Mouse (Mus musculus): Measurements from ENCODE around the gene Golph3l.
"Not testable (repeated sequence)": the region's sequence is repeated elsewhere in the genome, so short reads cannot be mapped to it uniquely, and the experiment has no call there.

Gene Golph3l

GRCm38 (mm10) chr3:95588604-95589086 lies at the start of gene Golph3l:
Gene Golph3l (plus strand): TSS chr3:95588934.
- peak; percentile 86 for DNase-seq

- DNase-seq, result no peak
These were observed 49.8 kb upstream of the Golph3l start for GRCm38 (mm10) chr3:95538936-95539335.

GRCm38 (mm10) chr3:95539837-95540236 lies 48.9 kb upstream of the Golph3l start:
- DNase-seq, result no peak

- DNase-seq, result not testable (repeated sequence)
These were observed 47.5 kb upstream of the Golph3l start for GRCm38 (mm10) chr3:95541186-95541585.

GRCm38 (mm10) chr3:95542171-95542570 lies 46.6 kb upstream of the Golph3l start:
- no peak for DNase-seq

GRCm38 (mm10) chr3:95542981-95543380 lies 45.8 kb upstream of the Golph3l start:
- DNase-seq, result no peak

GRCm38 (mm10) chr3:95550176-95550575 lies 38.6 kb upstream of the Golph3l start:
- DNase-seq, result no peak

- no peak for DNase-seq
These were observed 34.7 kb upstream of the Golph3l start for GRCm38 (mm10) chr3:95553986-95554385.

- no peak for DNase-seq
These were observed 29.3 kb upstream of the Golph3l start, which contains the start of gene Hormad1 for GRCm38 (mm10) chr3:95559437-95559836. Gene Hormad1 (plus strand): TSS chr3:95559677.

GRCm38 (mm10) chr3:95560738-95561137 lies 28.0 kb upstream of the Golph3l start:
- no peak for DNase-seq

GRCm38 (mm10) chr3:95561826-95562225 lies 26.9 kb upstream of the Golph3l start:
- no peak for DNase-seq

GRCm38 (mm10) chr3:95569585-95569984 lies 19.1 kb upstream of the Golph3l start:
- DNase-seq, result no peak

GRCm38 (mm10) chr3:95587754-95588603 lies 755 bp upstream of the Golph3l start:
- no peak for DNase-seq

GRCm38 (mm10) chr3:95598734-95599133 lies 10.0 kb downstream of the Golph3l start:
- DNase-seq, result no peak

GRCm38 (mm10) chr3:95601287-95601686 lies 12.6 kb downstream of the Golph3l start:
- no peak for DNase-seq

- no peak for DNase-seq
These were observed 17.4 kb downstream of the Golph3l start for GRCm38 (mm10) chr3:95606096-95606495.

- DNase-seq, result no peak
These were observed 20.5 kb downstream of the Golph3l start for GRCm38 (mm10) chr3:95609195-95609594.

- no peak for DNase-seq
These were observed 25.3 kb downstream of the Golph3l start for GRCm38 (mm10) chr3:95613996-95614395.

- no peak for DNase-seq
These were observed 29.8 kb downstream of the Golph3l start for GRCm38 (mm10) chr3:95618511-95618910.

- DNase-seq, result no peak
These were observed 32.5 kb downstream of the Golph3l start for GRCm38 (mm10) chr3:95621241-95621640.

- peak; percentile 18 for DNase-seq
These were observed 33.7 kb downstream of the Golph3l start for GRCm38 (mm10) chr3:95622421-95622820.

GRCm38 (mm10) chr3:95623551-95623950 lies 34.8 kb downstream of the Golph3l start:
- DNase-seq, result no peak

GRCm38 (mm10) chr3:95623991-95624515 lies 35.3 kb downstream of the Golph3l start:
- not testable (repeated sequence) for DNase-seq
